Mouse (Mus musculus) ES-Bruce4 (cell line): ENCODE measurements at regions not wholly inside any gene's neighbourhood (a gene's known extent, or its start where the extent isn't known, plus 50 kb on each side); places are given as distances from the start of the nearest gene placed in this dataset.

Source experiments
- CTCF ChIP-seq: IDR thresholded peaks from one replicate; pipeline ENCODE4 v1.8.1; 2011; ENCODE audit warnings: low read depth, low read length
- EP300 ChIP-seq: IDR thresholded peaks from 2 replicates; pipeline ENCODE4 v1.6.1; 2011; ENCODE audit warnings: low read depth, low read length; ENCODE audit not compliant: insufficient read depth
- POLR2A ChIP-seq: IDR thresholded peaks from one replicate; pipeline ENCODE4 v1.8.1; 2011; ENCODE audit warnings: low read length; ENCODE audit not compliant: insufficient read depth

DNA sequence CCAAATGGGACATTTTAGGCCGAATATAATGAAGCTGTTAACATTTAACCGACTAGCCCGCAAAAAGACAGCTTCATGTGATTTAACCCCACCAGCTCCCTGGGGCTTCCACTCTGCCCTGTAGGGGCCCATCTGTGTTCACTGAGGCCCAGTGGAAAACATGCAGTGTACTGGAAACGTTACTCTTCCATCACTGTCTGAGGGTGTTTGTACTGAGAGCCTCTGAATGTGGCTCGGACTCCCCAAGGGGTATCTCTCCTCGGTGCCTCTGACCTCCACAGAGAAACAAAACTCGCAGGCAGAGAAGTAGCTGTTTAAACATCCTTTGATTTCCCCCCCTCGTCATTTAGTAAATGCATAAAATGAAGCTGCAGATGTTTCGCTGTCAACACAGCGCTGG lies 263.6 kb upstream of the Sall1 start:
- TF ChIP-seq CTCF (no peak), POLR2A (no peak), EP300 (no peak)
